In the genomic region with DNA sequence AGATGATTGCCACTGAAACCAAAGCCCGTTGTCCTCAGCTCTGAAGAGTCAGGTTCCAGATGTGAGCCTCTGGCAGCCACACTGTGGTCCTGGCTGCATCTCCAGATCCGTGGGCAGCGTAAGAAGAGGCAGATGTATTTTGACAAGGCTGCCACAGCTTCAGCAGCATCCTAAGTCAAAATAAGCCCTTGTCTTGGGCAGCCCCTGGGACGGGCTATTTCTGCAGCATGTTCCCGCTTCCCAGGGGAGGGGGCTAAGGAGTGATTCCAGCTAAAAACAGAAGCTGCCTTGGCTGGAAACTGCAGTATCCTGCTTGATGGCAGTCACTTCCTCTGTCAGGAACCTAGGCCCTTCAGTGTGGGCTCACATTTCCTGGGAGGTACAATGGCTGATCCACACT, we compare ENCODE assay signal across 26 mouse cellular contexts. TPM values are rescaled to one million over a fixed set of nuclear protein-coding genes. Genes with fewer than 3 reads are reported as not detected.
A peak's percentile ranks its signal among the peaks of the same experiment; 100 is the strongest.
DNase-seq lines count a peak whose midpoint lies in the region; ATAC-seq and TF ChIP-seq lines count a peak whose summit lies in the region.
"Had no signal": no experiment of that assay in that cellular context is flagged by ENCODE, and none has a peak within 500 bp of the region (broad histone marks: within the 10 kb centered on the region; RNA-seq: fewer than 3 reads in every experiment).

No protein-coding gene starts in this region.

- H3K9me3 ChIP-seq in midbrain, embryonic 11.5 days (ENCODE audit: control insufficient read depth, low read length): no peaks in the 10 kb centered on the region
- no peaks in the 10 kb centered on the region for H3K9me3 ChIP-seq in midbrain, embryonic 16.5 days (replicated peaks; ENCODE audit: control insufficient read depth, low read length, poor library complexity, severe bottlenecking)
- H3K9me3 ChIP-seq: embryonic facial prominence, embryonic 15.5 days; heart, embryonic 10.5 days; hindbrain, embryonic 12.5 days had no signal

- intact Hi-C loops in left cerebral cortex, adult 2 months (cut with DNase I): no loop called here

- H3K4me1 ChIP-seq in cerebellum, adult 2 months (ENCODE audit: control insufficient read depth, insufficient read depth, low read length): peaks cover 33% of the 10 kb centered on the region
- H3K4me1 ChIP-seq in midbrain, embryonic 11.5 days (ENCODE audit: control insufficient read depth, insufficient read depth, low read length): no peaks in the 10 kb centered on the region
- no peaks in the 10 kb centered on the region for H3K4me1 ChIP-seq in midbrain, embryonic 16.5 days (ENCODE audit: control insufficient read depth, insufficient read depth, low read length)
- H3K4me1 ChIP-seq: embryonic facial prominence, embryonic 15.5 days had no signal

- no peaks in the 10 kb centered on the region for H3K27me3 ChIP-seq in cerebellum, adult 2 months (ENCODE audit: control insufficient read depth, insufficient read depth, low read length)
- H3K27me3 ChIP-seq in midbrain, embryonic 11.5 days (ENCODE audit: control insufficient read depth, insufficient read depth, low read length): no peaks in the 10 kb centered on the region
- H3K27me3 ChIP-seq in midbrain, embryonic 16.5 days (ENCODE audit: control insufficient read depth, insufficient read depth, low read depth, low read length): no peaks in the 10 kb centered on the region
- H3K27me3 ChIP-seq: embryonic facial prominence, embryonic 15.5 days; hindbrain, embryonic 12.5 days had no signal

- no peak overlapping the region for H3K9ac ChIP-seq in midbrain, embryonic 11.5 days (ENCODE audit: low read length)
- no peak overlapping the region for H3K9ac ChIP-seq in midbrain, embryonic 16.5 days (ENCODE audit: low read depth, low read length)
- H3K9ac ChIP-seq: embryonic facial prominence, embryonic 15.5 days; hindbrain, embryonic 12.5 days had no signal

- no peaks in the 10 kb centered on the region for H3K36me3 ChIP-seq in midbrain, embryonic 11.5 days (ENCODE audit: control insufficient read depth, insufficient read depth, low read length)
- H3K36me3 ChIP-seq in midbrain, embryonic 16.5 days (ENCODE audit: control insufficient read depth, insufficient read depth, low read length): 0 out of 2 replicates have a peak, but pooled peaks cover 3% of the 10 kb centered on the region
- H3K36me3 ChIP-seq: embryonic facial prominence, embryonic 15.5 days; G1E; heart, embryonic 10.5 days had no signal

- no peak for TF ChIP-seq POLR2A in cerebellum, adult 2 months (IDR thresholded peaks at IDR 0.05; ENCODE audit: borderline replicate concordance, insufficient read depth, low read length)

- WGBS in cerebellum, adult 2 months: 77% methylated on average over 5 of the region's 5 CpGs
- WGBS in midbrain, embryonic 11.5 days: 79% methylated on average over 5 of the region's 5 CpGs
- WGBS in midbrain, embryonic 16.5 days: 90% methylated on average over 5 of the region's 5 CpGs

- no peak for DNase-seq in cerebellum, adult 2 months
- no peak for DNase-seq in cerebellum, postnatal 4 days (ENCODE audit: low spot score in 2 of 2)
- no peak for DNase-seq in left cerebral cortex, adult 2 months (ENCODE audit: extremely low spot score in 1 of 2, low spot score in 2 of 2)
- no peak for DNase-seq in left cerebral cortex, adult 8-10 months (ENCODE audit: low spot score in 2 of 2)
- DNase-seq in midbrain, embryonic 11.5 days (ENCODE audit: low spot score, missing footprints): peak; percentile 47
- DNase-seq in brain, adult 2 months (ENCODE audit: low read depth, low spot score): peak; percentile 50
- DNase-seq: adrenal gland, adult 8-10 months; adrenal gland, postnatal 36 days; B cell, adult 2 months; cerebellum, adult 11 months; cerebellum, adult 9-10 months; cerebellum, postnatal 25 days; gastrocnemius, postnatal 10 days; heart, adult 18-20 months; heart, postnatal 10 days; heart, postnatal 4 days had no signal

- no peak for ATAC-seq in midbrain, embryonic 11.5 days (ENCODE audit: low FRiP score)
- ATAC-seq in midbrain, embryonic 16.5 days: no peak
- ATAC-seq: CD4-positive, CD25-positive, alpha-beta regulatory T cell, adult 4 months; forebrain, embryonic 14.5 days; hindbrain, embryonic 16.5 days had no signal

- H3K4me2 ChIP-seq in midbrain, embryonic 11.5 days: no peak overlapping the region
- no peak overlapping the region for H3K4me2 ChIP-seq in midbrain, embryonic 16.5 days (ENCODE audit: low read length)
- H3K4me2 ChIP-seq: embryonic facial prominence, embryonic 15.5 days; hindbrain, embryonic 12.5 days had no signal

- H3K27ac ChIP-seq in cerebellum, adult 2 months (ENCODE audit: insufficient read depth, low read length): peak overlapping the region; percentile 38
- H3K27ac ChIP-seq in left cerebral cortex, adult 2 months: peak overlapping the region; percentile 28
- no peak overlapping the region for H3K27ac ChIP-seq in midbrain, embryonic 11.5 days (ENCODE audit: low read depth, low read length)
- H3K27ac ChIP-seq in midbrain, embryonic 16.5 days (ENCODE audit: low read length): no peak overlapping the region
- H3K27ac ChIP-seq: embryonic facial prominence, embryonic 15.5 days; forebrain, embryonic 10.5 days; heart, embryonic 10.5 days; hindbrain, embryonic 12.5 days had no signal

- no peak overlapping the region for H3K4me3 ChIP-seq in cerebellum, adult 2 months (replicated peaks; ENCODE audit: insufficient read depth, low read depth, low read length)
- no peak overlapping the region for H3K4me3 ChIP-seq in left cerebral cortex, adult 2 months
- no peak overlapping the region for H3K4me3 ChIP-seq in midbrain, embryonic 11.5 days (ENCODE audit: low read depth, low read length)
- no peak overlapping the region for H3K4me3 ChIP-seq in midbrain, embryonic 16.5 days (ENCODE audit: low read depth, low read length)
- H3K4me3 ChIP-seq: embryonic facial prominence, embryonic 15.5 days; erythroblast, embryonic 14.5 days; forebrain, embryonic 10.5 days; heart, embryonic 10.5 days; hindbrain, embryonic 12.5 days had no signal

- no peak for TF ChIP-seq CTCF in cerebellum, adult 2 months (IDR thresholded peaks at IDR 0.05; ENCODE audit: borderline replicate concordance, insufficient read depth, low read depth, low read length)
- TF ChIP-seq CTCF in left cerebral cortex, adult 2 months (IDR thresholded peaks at IDR 0.05): no peak

RNA-seq across cellular contexts. Expression of gene Cplx2, which starts 23.1 kb away (rescaled TPM):
- 361 and 392 TPM in 2 replicates for polyA plus RNA-seq in cerebellum, adult 2 months (2012; rRNA removed)
- 100 to 1,000 TPM; 798 to 848 TPM for total RNA-seq in left cerebral cortex, adult 2 months (2021)
- total RNA-seq in left cerebral cortex, adult 8-10 months (2022): 100 to 1,000 TPM; 781 to 858 (median 827) TPM
- polyA plus RNA-seq in midbrain, embryonic 11.5 days (2014; fragmentation: Nextera tagmentation; extraction: Ambion mirVana): 14.7 and 14.8 TPM in 2 replicates
- 25.8 and 30.8 TPM in 2 replicates for polyA plus RNA-seq in midbrain, embryonic 16.5 days (2015; fragmentation: Nextera tagmentation; extraction: Ambion mirVana)
- total RNA-seq: G1E had no signal
- polyA plus RNA-seq: CD4-positive, CD25-positive, alpha-beta regulatory T cell, adult 4 months; G1E had no signal

Comparison
In these comparisons a context has a peak if more than half of its experiments do, and no peak if none do; other contexts are left out.
1. DNase-seq: peak in midbrain, embryonic 11.5 days (single experiment) and brain, adult 2 months (single experiment); none in cerebellum, adult 2 months (0 of 2), cerebellum, postnatal 4 days (0 of 2), left cerebral cortex, adult 2 months (0 of 2) and left cerebral cortex, adult 8-10 months (0 of 2).
2. H3K27ac ChIP-seq: peak in cerebellum, adult 2 months (single experiment) and left cerebral cortex, adult 2 months (single experiment); none in midbrain, embryonic 11.5 days (single experiment) and midbrain, embryonic 16.5 days (single experiment).
3. RNA of gene Cplx2, which starts 23.1 kb away (polyA plus RNA-seq): 361 to 392 TPM in cerebellum, adult 2 months; 25.8 to 30.8 TPM in midbrain, embryonic 16.5 days and 14.7 to 14.8 TPM in midbrain, embryonic 11.5 days; every median in the first group is over 10 times any median in the second.